Mouse (Mus musculus): Measurements from ENCODE around the gene Pde4a.
"Not testable (repeated sequence)": the region's sequence is repeated elsewhere in the genome, so short reads cannot be mapped to it uniquely, and the experiment has no call there.

Pde4a gene

GRCm38 (mm10) chr9:21216050-21216841, 50.7 kb downstream of the Pde4a start:
- no peak for DNase-seq (ENCODE audit: low spot score in 2 of 2)

- DNase-seq (ENCODE audit: low spot score in 2 of 2) = no peak
Observed at GRCm38 (mm10) chr9:21219820-21220219, 54.3 kb downstream of the Pde4a start.

- peak; percentile 91 to 94 for DNase-seq (ENCODE audit: low spot score in 2 of 2)
Observed at GRCm38 (mm10) chr9:21220490-21221382, 55.2 kb downstream of the Pde4a start.

GRCm38 (mm10) chr9:21221383-21221929, 55.9 kb downstream of the Pde4a start:
- DNase-seq (ENCODE audit: low spot score in 2 of 2) = no peak

- DNase-seq (ENCODE audit: low spot score in 2 of 2) = not testable (repeated sequence)
Observed at GRCm38 (mm10) chr9:21223490-21223889, 58.0 kb downstream of the Pde4a start.

GRCm38 (mm10) chr9:21223906-21224305, 58.4 kb downstream of the Pde4a start:
- DNase-seq (ENCODE audit: low spot score in 2 of 2) = no peak

GRCm38 (mm10) chr9:21224576-21225414, 59.3 kb downstream of the Pde4a start:
- DNase-seq (ENCODE audit: low spot score in 2 of 2) = peak in 1 of 2 experiments; percentile 52

GRCm38 (mm10) chr9:21225415-21225758, 59.9 kb downstream of the Pde4a start:
- peak in 1 of 2 experiments; percentile 38 for DNase-seq (ENCODE audit: low spot score in 2 of 2)

GRCm38 (mm10) chr9:21227342-21227741, 61.8 kb downstream of the Pde4a start:
- DNase-seq (ENCODE audit: low spot score in 2 of 2) = no peak

- no peak for DNase-seq (ENCODE audit: low spot score in 2 of 2)
Observed at GRCm38 (mm10) chr9:21231551-21231950, 66.0 kb downstream of the Pde4a start.

- no peak for DNase-seq (ENCODE audit: low spot score in 2 of 2)
Observed at GRCm38 (mm10) chr9:21232867-21233266, 67.4 kb downstream of the Pde4a start.

GRCm38 (mm10) chr9:21233366-21233765, 67.9 kb downstream of the Pde4a start:
- no peak for DNase-seq (ENCODE audit: low spot score in 2 of 2)

- no peak for DNase-seq (ENCODE audit: low spot score in 2 of 2)
Observed at GRCm38 (mm10) chr9:21233805-21234204, 68.3 kb downstream of the Pde4a start.

- DNase-seq (ENCODE audit: low spot score in 2 of 2) = no peak
Observed at GRCm38 (mm10) chr9:21235341-21235740, 69.8 kb downstream of the Pde4a start.

GRCm38 (mm10) chr9:21236991-21237367, 71.5 kb downstream of the Pde4a start:
- DNase-seq (ENCODE audit: low spot score in 2 of 2) = no peak

GRCm38 (mm10) chr9:21237368-21238003, 72.0 kb downstream of the Pde4a start:
- DNase-seq (ENCODE audit: low spot score in 2 of 2) = no peak

GRCm38 (mm10) chr9:21238004-21238732, 72.7 kb downstream of the Pde4a start:
- DNase-seq (ENCODE audit: low spot score in 2 of 2) = no peak

GRCm38 (mm10) chr9:21238733-21239464, 73.4 kb downstream of the Pde4a start, which contains the start of gene Keap1:
Gene Keap1, minus strand, starts transcription at chr9:21239361.
- DNase-seq (ENCODE audit: low spot score in 2 of 2) = peak; percentile 81 to 83

- no peak for DNase-seq (ENCODE audit: low spot score in 2 of 2)
Observed at GRCm38 (mm10) chr9:21239465-21239848, 73.9 kb downstream of the Pde4a start.

- peak; percentile 56 to 77 for DNase-seq (ENCODE audit: low spot score in 2 of 2)
Observed at GRCm38 (mm10) chr9:21241343-21241742, 75.8 kb downstream of the Pde4a start.

All from urinary bladder, postnatal 36 days (tissue).